Mouse (Mus musculus) ES-CJ7 (cell line): ENCODE data around the gene Atf7ip2.
"Not testable (repeated sequence)": the region's sequence is repeated elsewhere in the genome, so short reads cannot be mapped to it uniquely, and the experiment has no call there.

Experiments used
- DNase-seq: peaks from one replicate; pipeline ENCODE4 v3.0.0; 2011; ENCODE audit warnings: low read depth, low spot score

Atf7ip2 gene

DNA sequence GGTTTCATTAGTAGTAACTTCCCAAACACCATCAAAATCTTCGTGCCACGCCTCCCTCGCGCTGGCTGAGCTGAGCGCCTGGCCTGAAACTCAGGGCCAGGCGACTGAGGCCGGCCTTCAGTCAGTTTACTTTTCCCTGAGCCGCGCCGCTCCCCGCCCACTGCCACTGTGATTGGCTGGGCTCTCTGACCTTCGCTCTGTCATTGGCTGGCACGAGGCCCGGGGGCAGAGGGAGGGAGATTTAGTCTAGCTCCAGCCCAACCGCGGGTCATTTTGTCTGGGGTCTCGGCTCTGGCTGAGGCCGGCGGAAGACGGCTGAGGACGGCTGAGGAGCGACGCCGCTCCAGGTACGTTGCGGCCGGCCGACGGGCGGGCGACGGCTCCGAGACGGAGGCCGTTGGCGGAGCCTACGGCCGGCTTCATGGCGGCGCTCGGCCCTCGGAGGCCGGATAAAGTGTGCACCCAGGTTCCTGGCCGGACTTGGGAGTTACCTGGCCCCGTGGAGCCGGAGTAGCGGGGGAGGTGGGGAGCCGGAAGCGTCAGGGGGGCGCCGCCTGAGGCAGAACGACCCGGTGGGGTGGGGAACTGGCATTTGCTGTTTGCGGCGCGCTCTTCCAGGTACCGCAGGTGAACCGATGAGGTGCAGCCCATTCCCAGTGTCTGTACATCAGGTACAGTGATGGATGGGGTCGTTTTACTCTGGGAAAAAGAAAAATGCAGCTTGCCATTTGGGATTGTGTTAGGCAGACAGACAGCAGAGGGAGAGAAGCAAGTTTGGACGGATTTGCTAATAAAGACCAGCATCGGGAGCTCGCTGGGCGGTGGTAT is at the start of gene Atf7ip2:
Gene Atf7ip2, plus strand, starts transcription at position 34 of the 828 bp plus-strand sequence.
- DNase-seq: peak; percentile 92

DNA sequence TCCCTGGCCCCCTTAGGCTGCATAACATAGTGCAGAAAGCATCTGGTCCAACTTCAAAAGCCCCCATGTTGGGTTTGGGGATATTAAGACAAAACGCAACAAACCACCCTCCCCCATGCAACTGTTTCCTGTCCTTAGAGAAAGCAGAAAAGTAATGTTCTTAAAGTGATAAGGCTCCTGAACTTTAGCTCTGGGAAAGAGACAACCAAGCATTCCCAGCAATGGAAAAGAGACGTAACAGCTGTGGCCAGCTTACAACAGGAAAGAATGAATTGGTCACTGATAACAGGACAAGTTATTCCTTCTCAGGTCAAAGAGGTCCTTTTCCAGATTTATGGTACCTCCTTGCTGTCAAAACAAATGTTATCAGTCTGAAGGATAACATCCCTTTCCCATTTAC is 49.3 kb upstream of the Atf7ip2 start:
- no peak for DNase-seq

DNA sequence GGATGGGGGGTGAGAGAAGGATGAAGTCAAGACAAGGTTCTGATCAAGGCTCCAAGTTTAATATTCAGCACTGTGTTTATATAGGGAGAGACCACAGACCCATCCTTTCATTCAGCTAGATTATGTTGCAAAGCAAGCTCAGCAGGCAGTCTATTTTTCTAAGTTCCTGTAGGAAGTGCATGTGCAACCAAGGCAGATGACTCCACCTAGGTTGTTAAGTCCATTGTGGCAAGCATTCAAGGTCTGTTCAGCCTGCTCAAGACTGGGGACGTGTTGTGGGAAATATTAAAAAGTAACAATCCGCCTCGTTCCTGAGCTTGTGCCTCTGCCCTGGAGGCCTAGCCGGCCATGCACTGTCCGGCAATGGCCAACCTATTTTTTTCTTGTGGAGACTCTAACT is 45.1 kb upstream of the Atf7ip2 start:
- peak; percentile 14 for DNase-seq

DNA sequence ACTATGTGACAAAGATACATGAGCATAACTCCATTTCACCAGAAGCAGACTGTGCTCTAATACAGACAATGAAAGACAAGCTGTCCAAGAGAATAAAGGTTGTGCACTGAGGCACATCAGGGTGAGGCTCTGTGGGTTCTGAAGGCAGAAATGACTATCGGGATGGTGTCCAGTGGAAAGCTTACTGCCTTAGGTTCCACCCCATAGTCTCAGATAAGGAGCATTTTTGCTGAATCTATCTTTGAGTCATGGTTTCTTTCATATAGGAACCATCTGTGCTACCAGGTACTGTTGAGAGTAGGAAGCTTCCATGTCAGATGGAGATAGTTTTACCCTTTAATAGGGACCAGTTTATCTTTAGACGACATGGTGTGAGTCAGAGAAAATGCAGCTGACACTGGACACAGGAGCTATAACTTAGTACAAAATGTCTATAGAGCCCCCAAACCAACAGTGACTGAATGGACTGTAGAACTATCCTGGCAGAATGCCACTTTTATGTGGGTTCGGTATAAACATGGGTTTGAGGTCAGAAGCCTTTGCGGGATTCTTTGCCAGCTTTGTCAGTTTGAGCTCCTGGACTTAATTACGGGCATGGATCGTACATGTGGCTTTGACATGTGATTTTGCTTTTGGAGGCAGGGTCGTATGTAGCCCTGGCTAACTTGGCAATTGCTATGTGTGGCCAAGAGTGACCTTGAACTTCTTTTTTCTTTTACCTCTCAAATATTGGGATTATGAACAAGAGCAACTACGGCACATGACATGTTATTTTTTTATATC is 23.2 kb upstream of the Atf7ip2 start:
- DNase-seq: no peak

DNA sequence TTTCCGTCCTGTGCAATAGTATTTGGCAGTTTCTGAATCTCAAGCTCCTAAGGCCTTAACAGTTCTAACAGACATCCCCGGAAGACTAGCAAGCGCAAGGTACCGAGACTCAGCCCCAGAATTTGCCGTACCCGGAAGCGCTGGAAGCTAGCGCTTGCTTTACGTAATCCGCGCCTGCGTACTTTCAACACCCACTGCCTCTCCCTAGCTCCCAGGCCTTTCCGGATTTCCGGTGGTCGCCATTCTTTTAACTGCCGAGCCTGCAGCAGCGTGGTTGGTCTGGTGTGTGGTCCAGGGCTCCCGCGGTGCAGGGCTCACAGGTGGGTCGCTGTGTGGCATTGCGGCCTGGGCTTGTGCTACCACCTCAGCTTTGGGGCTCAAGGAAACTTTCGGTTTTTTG is 22.5 kb upstream of the Atf7ip2 start, which contains the start of gene Rpl39l:
Gene Rpl39l, plus strand, starts transcription at position 222 of the 400 bp plus-strand sequence.
- peak; percentile 72 for DNase-seq

DNA sequence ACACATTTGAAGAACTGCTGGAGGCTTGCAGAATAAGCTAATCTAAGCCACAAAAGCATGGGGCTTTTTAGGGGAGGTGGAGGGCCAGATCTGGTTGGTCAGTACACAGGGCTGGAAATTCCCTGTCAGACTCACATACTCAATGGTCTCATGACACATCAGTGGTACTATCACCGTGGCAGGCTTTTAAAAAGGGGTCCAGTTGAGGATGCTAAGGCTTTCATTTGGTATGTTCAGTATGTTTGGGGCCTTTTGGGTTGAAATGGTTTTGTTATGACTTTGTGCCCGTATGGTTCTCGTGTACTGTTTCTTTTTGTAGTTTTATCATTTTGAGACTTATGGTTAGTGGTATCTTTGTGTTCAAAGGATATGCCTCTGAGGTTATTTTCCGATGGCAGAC is 21.2 kb upstream of the Atf7ip2 start:
- no peak for DNase-seq

DNA sequence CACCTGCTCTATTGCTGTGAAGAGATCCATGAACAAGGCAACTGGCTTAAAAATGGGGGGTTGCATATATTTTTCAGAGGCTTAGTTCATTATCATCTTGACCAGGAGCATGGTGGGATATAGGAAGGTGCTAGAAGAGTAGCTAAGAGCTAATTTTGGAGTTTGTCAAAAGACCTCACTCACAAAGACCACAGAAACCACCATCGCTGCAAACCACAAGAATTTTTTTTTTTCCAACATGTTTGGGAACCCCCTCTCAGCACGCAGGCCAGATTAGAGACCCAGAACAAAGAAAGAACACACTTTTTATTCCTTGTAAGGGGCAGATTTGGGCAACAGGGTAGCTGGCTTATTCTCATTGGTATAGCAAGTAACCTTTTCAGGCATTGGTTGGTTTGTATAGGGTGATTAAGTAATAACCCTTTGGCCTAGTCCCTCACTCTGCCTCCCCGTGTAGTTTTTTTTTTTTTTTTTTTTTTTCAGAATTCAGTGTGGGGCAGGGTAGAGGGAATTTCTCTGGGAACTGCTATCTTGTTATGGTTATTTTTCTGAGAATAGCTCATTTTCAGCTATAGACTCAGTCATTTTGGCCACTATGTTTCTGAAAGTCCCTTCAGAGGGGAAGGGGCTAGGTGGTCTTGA is 20.2 kb upstream of the Atf7ip2 start:
- DNase-seq: no peak

DNA sequence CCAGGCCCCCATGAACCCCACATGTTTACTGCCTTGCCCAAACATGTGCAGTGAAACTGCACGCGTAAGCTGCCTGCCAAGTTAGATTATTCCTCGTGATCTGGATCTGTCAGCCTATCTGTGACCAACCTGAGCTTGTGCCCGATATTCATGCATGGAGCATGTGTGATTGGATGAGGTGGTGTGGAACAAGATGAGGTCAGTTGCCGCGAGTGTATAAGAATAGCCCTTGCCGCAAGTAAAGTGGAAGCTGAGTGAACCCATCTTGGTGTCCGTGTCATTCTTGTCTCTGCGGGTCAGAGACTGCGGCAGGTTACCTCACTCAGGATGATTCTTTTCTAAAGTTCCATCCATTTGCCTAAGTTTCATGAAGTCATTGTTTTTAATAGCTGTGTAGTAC is 5.1 kb upstream of the Atf7ip2 start:
- DNase-seq: peak; percentile 44

DNA sequence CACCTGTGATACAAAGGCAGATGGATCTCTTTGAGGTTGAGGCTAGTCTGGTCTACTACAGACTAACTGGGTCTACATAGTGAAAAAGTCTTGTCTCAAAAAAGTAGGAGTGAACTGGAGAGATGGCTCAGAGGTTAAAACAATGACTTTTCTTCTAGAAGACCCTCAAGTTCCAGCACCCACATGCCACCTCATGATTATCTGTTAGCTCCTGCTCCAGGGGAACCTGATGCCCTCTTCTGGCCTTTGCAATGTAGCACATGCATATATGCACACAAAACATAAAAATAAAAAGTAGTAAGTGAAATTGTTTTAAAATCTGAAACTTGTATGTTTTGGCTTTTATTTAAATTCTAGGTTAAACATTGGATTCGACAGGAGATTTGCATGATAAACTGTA is 16.3 kb downstream of the Atf7ip2 start:
- DNase-seq: peak; percentile 28

DNA sequence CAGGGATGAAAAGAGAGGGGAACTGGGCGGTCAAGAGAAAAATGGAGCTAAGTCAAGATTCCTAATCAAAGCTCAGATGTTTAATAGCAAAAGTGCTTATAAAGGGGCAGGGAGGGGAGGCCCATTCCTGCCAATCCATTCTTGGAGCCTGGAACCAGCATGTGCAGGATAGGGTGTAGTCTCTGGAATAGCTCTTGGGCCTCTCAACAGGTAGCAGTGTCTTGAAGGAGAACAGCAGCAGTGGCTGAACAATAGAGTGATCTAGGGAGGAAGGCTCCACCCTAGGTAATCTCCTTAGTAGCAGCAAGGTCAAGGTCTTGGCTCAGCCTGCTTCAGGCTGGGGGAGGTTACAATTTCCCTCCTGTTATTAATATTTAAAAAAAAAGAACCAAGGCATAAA is 23.9 kb downstream of the Atf7ip2 start:
- peak; percentile 94 for DNase-seq

DNA sequence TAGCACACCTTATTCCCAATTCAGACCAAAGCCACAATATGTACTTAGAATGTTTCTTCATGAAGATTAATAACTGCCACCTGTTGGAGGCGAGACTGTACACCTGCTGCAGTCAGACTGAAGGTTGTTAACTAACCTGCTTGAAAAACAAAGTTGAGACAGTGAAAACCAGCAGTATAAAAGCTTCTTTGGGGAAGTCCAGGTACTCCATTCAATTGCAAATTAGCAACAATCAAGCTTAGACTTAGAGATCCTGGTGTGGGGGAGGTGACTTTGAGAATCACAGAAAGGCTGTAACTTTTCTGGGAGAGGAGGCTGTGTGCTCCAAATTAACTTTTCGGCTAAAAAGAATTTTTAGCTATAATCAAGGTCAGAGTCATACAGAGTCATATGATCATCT is 24.5 kb downstream of the Atf7ip2 start:
- peak; percentile 92 for DNase-seq

DNA sequence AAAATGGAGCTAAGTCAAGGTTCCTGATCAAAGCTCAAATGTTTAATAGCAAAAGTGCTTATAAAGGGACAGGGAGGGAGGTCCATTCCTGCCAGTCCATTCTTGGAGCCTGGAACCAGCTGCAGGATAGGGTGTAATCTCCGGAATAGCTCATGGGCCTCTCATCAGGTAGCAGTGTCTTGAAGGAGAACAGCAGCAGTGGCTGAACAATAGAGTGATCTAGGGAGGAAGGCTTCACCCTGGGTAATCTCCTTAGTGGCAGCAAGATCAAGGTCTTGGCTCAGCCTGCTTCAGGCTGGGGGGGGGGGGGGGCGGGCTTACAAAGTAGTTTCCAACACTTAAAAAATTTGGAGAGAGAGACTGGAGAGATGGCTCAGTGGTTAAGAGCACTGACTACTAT is 34.8 kb downstream of the Atf7ip2 start:
- DNase-seq: peak; percentile 55

DNA sequence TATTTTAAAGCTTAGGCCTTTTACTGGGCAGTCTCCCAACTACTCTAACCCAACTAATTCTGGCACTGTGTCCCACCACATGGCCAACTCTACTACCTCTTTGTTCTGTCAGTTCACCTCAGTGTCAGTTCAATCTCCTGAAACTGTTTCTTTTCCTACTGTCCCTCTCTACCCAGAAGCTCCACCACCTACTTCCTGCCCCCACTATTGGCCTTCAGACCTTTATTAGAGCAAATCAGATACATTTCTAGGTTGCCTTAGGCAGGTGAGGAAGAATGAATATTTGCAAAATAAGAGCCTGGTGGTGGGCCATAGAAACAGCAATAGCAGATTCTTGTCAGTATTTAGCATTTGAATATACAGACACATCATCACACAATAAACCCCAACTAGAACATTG is 44.1 kb downstream of the Atf7ip2 start:
- DNase-seq: peak; percentile 50

DNA sequence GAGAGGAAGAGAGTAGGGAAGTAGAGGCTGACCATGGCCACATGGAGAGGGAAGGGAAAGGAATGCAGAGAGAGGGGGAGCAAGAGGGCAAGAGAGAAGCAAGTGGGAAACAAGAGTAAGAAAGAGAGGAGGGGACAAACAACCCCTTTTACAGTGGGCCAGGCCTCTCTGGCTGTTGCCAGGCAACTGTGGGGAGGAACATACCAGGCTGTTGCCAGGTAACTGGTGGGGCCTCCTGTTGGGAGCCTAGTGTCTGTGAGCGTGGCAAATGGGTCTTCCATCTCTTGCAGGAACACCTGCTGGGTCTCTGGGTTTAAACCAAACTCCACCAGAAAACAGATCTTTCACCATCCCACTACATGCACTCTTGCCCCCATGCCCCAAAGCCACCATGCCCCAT is 61.5 kb downstream of the Atf7ip2 start:
- DNase-seq: peak; percentile 19

DNA sequence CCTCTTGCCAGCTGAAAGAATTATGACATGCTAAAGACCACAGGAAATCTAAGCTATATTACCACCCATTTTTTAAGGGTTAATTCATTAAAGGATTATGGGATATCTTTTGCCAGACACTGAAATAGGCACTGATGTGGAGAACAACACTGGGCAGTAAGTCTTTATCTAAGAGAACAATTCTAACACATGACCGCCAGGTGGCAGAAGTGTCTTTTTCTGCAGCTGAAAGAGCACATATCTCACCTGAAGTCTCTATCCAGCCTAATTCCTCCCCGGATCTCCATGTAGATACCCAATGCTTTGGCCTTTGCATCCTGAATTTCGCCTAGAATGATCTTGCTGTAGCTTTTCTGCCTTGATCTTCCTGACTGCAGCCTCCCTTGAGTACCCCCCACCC is 79.7 kb downstream of the Atf7ip2 start:
- peak; percentile 78 for DNase-seq

DNA sequence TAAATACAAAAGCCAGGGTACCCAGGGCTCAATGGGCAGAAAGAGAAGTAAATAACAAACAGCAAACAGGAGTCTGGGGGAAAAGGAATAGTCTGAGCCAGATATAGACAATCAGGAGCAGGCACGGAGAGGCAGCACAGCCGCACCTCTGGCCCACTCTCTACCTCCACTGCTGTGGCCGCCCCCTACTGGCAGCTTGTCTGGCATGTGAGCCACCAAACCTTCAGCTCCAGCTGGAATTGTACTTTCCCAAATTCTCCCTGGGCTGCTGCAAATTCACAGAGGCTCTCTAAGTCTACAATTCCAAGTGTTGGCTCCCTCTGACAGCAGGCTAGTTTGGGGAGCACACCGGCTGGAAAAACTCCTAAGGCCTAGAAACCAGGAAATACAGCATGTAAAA is 82.0 kb downstream of the Atf7ip2 start:
- DNase-seq: peak; percentile 38

DNA sequence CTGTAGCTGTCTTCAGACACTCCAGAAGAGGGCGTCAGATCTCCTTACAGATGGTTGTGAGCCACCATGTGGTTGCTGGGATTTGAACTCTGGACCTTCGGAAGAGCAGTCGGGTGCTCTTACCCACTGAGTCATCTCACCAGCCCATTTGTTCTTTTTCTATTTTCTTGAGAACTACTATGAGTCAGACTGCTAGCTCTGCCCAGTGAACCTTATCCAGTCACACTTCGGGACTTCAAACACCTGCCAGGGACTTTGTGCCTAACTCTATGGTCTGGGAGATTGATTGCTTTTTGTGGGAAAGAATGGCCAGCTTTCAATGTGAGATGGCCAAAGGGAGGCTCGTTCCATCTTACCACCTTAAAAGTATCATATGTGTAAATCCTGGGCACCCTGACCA is 84.3 kb downstream of the Atf7ip2 start:
- DNase-seq: not testable (repeated sequence)

DNA sequence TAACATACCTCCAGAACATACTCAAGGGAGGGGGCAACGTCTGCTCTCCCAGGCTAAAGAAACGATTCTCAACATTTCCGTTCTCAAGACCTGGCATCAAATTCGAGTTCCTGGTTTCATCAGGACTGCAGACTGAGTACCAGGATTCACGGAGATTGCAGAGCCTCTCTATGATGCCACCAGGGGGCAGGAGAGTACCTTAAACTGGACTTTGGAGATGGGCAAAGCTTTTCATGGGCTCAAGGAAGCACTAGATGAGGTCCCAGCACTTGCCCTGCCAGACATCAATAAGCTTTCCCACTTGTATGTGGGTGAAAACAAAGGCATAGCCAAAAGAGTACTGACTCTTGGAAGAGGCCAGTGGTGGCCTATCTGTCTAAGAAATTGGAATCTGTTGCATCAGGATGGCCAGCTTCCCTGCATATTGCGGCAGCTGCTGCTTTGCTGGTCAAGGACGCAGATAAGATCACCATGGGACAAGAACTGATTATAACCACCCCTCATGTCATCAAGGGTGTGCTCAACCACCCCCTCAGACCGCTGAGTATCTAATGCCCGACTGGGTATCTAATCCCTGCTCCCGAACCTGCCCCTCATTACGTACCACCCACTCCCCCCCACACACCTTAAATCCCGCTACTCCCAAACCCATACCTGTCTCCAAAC is 87.9 kb downstream of the Atf7ip2 start:
- peak; percentile 80 for DNase-seq

DNA sequence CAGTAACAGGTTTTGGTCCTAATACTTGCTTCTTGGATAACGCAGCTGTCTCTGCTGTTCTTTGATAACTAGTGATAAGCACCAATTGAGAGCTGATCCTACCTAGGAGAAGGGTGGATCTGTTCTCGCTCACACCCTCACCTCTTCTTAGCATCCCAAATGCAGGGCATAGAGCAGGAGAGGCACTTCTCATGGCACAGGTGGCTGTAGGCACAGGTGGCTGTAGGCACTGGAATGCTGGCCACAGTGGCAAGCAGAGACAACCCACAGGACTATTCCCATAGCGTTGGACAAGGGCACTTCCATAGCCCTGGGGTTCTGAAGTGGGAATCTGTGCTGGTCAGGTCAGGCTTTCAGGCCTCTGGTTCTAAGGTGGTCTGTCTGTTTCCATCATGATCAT is 89.4 kb downstream of the Atf7ip2 start:
- no peak for DNase-seq

DNA sequence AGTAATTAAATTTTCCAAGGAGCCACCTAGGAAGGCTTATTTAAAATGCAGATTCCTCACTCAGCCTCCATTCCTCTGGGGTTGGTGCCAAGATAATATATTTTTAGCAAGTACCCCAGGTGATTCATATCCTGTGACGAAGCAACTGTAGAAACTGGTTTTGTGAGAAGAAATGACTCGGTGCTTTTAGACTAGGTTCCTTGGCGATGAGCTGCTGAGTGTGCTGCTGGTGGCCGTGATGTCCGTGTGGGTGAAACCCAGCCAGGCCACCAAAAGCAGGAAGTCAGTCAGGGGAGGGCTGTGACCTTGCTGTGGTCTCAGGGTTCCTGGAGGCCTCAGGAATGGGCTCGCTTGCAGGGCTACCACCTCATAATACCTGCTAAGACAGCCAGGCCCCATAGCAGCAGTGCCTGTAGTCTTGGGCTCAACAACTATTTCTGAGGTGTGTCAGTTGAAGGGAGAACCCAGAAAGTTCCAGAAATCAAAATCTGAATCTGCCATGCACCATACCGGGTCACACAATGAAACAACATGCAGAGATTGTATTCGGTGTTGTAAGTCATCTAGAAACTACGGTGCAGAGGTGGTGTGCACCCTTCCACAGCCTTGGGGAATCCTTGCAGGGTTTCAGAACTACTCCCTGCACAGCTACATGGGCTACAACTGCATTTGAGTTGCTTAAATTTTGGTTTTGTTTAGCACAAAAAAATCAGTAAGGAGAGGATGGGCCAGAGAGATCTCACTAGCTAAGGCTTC is 94.2 kb downstream of the Atf7ip2 start:
- DNase-seq: no peak

DNA sequence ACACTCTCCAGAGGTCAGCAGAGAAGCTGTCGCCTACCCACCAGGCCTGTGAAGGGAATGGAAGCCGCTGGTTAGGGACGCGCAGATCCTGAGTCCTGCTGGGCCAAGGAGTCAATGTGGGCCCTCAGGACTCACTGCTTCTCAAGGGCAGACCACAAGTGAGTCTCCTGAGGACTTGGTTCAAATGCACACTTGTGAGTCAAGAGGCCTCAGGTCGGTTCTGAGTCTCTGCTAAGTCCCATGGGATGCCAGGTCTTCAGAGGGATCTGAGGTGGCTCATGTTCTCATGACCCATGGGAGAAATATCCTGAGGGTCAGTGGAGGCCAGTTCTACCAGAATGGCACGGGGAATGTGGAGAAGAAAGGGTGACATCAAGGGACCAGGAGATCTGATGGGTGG is 95.6 kb downstream of the Atf7ip2 start:
- no peak for DNase-seq
